Mouse (Mus musculus): ENCODE data around the gene Ccr6. TPM values are rescaled to one million over a fixed set of nuclear protein-coding genes. Genes with fewer than 3 reads are reported as not detected.

The Ccr6 gene
- not detected in 2 replicates for polyA plus RNA-seq (2012; rRNA removed)

DNA sequence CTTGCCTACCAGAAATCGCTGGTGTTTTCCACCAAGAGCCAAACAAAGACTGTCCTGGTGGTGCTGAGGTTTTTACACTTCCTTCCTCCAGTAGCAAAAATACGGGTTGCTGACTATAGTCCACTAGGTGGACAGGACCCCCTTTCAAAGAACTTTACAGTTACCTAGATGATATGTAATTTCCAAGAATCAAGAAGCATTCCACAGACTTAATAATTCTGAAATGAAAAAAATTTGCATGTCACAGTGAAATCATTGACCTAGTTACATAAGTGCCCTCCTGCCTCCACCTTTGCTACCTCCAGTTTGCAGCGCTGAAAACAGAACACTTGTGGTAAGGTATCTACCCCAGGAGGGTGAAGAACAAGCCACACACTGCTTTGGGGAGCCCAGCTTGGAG, at the start of gene Ccr6:
TSS of gene Ccr6 (plus strand) at position 301 of the 400 bp plus-strand sequence.

GRCm38 (mm10) chr17:8282821-8283525, 47.1 kb downstream of the Ccr6 start, which contains the start of gene Mpc1:
Mpc1 (plus strand) TSS chr17:8282904.

Other genes with a start within 250 kb of the Ccr6 start
- 0.79 and 3.4 TPM in 2 replicates for gene Gm49673, start 88.3 kb upstream of the Ccr6 start, polyA plus RNA-seq (2012; rRNA removed)
- 54.8 and 70.6 TPM in 2 replicates for gene Rnaset2a, start 87.9 kb upstream of the Ccr6 start, polyA plus RNA-seq (2012; rRNA removed)
- gene Fgfr1op, start 70.5 kb upstream of the Ccr6 start, polyA plus RNA-seq (2012; rRNA removed) = 1.5 and 2.0 TPM in 2 replicates
- 105 and 114 TPM in 2 replicates for gene Mpc1, start 46.9 kb downstream of the Ccr6 start, polyA plus RNA-seq (2012; rRNA removed)
- gene Sft2d1, start 75.1 kb downstream of the Ccr6 start, polyA plus RNA-seq (2012; rRNA removed) = 69.1 and 85.1 TPM in 2 replicates
- gene Prr18, start 101.4 kb downstream of the Ccr6 start, polyA plus RNA-seq (2012; rRNA removed) = 10.7 and 13.4 TPM in 2 replicates
- gene T2, start 119.9 kb downstream of the Ccr6 start, polyA plus RNA-seq (2012; rRNA removed) = 4.5 and 5.9 TPM in 2 replicates
- gene T, start 198.4 kb downstream of the Ccr6 start, polyA plus RNA-seq (2012; rRNA removed) = 0.51 and 0.59 TPM in 2 replicates